24 mouse cellular contexts compared by ENCODE assay signal in the genomic region with DNA sequence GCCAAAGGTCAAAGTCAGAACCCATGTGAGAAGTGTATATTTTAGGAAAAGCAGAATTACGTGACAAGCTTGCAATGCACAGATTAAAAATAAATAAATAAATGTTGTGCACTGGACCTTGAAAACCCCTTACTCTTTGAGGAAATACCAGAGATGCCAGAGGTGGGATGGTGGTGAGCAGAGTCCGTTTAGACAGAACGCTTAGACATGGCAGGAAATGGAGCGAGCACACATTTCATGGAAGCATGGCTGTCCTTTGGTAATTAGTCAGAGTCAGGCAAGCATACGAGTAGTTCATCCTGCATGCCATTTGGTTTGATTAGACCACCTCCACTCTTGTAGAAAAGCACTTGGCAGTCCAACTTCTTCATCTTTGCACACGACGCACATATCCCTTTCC.
DNase-seq lines count a peak whose midpoint lies in the region; ATAC-seq and TF ChIP-seq lines count a peak whose summit lies in the region.
"Had no signal": no experiment of that assay in that cellular context is flagged by ENCODE, and none has a peak within 500 bp of the region (broad histone marks: within the 10 kb centered on the region; RNA-seq: fewer than 3 reads in every experiment).

No protein-coding gene starts in this region.

- DNase-seq in embryo, embryonic 10 days (ENCODE audit: low spot score): peak; percentile 22
- DNase-seq in embryo, embryonic 11 days: no peak
- no peak for DNase-seq in kidney, postnatal 4 days
- peak; percentile 24 for DNase-seq in lung, embryonic 14.5 days
- DNase-seq in lung, postnatal 4 days: no peak
- peak; percentile 5 for DNase-seq in yolk sac, embryonic 10.5 days (ENCODE audit: low spot score)
- DNase-seq in left cerebral cortex, adult 11 months (ENCODE audit: low spot score): no peak
- DNase-seq: adrenal gland, postnatal 10 days; adrenal gland, postnatal 36 days; cerebellum, adult 18-20 months; cerebellum, adult 9-10 months; cerebellum, postnatal 14 days; gastrocnemius, postnatal 10 days; gastrocnemius, postnatal 36 days; heart, adult 2 months; heart, postnatal 14 days; heart, postnatal 4 days had no signal

- H3K27me3 ChIP-seq in kidney, embryonic 15.5 days: no peaks in the 10 kb centered on the region
- no peaks in the 10 kb centered on the region for H3K27me3 ChIP-seq in lung, embryonic 14.5 days (ENCODE audit: insufficient read depth, low read length)
- H3K27me3 ChIP-seq: forebrain, embryonic 13.5 days; heart, embryonic 13.5 days had no signal

- H3K4me2 ChIP-seq in kidney, embryonic 15.5 days: no peak overlapping the region
- H3K4me2 ChIP-seq in lung, embryonic 14.5 days: no peak overlapping the region
- H3K4me2 ChIP-seq: forebrain, embryonic 13.5 days; heart, embryonic 13.5 days; hindbrain, embryonic 14.5 days had no signal

- no peak for TF ChIP-seq CTCF in lung, embryonic 14.5 days (IDR thresholded peaks at IDR 0.05; ENCODE audit: low read depth)

- no peaks in the 10 kb centered on the region for H3K9me3 ChIP-seq in kidney, embryonic 15.5 days (replicated peaks)
- H3K9me3 ChIP-seq in lung, embryonic 14.5 days (ENCODE audit: low read depth, low read length): no peaks in the 10 kb centered on the region
- H3K9me3 ChIP-seq: forebrain, embryonic 10.5 days; forebrain, embryonic 13.5 days; heart, embryonic 10.5 days; heart, embryonic 13.5 days had no signal

- H3K4me3 ChIP-seq in kidney, embryonic 15.5 days (replicated peaks): no peak overlapping the region
- H3K4me3 ChIP-seq in lung, embryonic 14.5 days (ENCODE audit: low read depth, low read length): no peak overlapping the region
- H3K4me3 ChIP-seq: forebrain, embryonic 10.5 days; forebrain, embryonic 13.5 days; heart, adult 2 months; heart, embryonic 10.5 days; heart, embryonic 13.5 days had no signal

- ATAC-seq in kidney, embryonic 15.5 days (replicated peaks; ENCODE audit: low FRiP score): peak; percentile 85
- no peak for ATAC-seq in lung, embryonic 14.5 days (ENCODE audit: insufficient read depth)
- ATAC-seq: forebrain, embryonic 13.5 days; hindbrain, postnatal 0 days had no signal

- no peak overlapping the region for H3K27ac ChIP-seq in kidney, embryonic 15.5 days
- H3K27ac ChIP-seq in lung, embryonic 14.5 days (ENCODE audit: low read depth): no peak overlapping the region
- H3K27ac ChIP-seq: forebrain, embryonic 10.5 days; forebrain, embryonic 13.5 days; heart, adult 2 months; heart, embryonic 10.5 days; heart, embryonic 13.5 days; hindbrain, embryonic 14.5 days; hindbrain, postnatal 0 days had no signal

- H3K9ac ChIP-seq in kidney, embryonic 15.5 days: no peak overlapping the region
- no peak overlapping the region for H3K9ac ChIP-seq in lung, embryonic 14.5 days
- H3K9ac ChIP-seq: forebrain, embryonic 13.5 days; heart, embryonic 13.5 days; hindbrain, embryonic 14.5 days had no signal

- H3K4me1 ChIP-seq in kidney, embryonic 15.5 days: peaks cover 8% of the 10 kb centered on the region
- peaks cover 4% of the 10 kb centered on the region; the same call in 1 of the 2 replicates for H3K4me1 ChIP-seq in lung, embryonic 14.5 days (ENCODE audit: insufficient read depth)
- H3K4me1 ChIP-seq: forebrain, embryonic 10.5 days; forebrain, embryonic 13.5 days; heart, embryonic 13.5 days had no signal

- H3K36me3 ChIP-seq in kidney, embryonic 15.5 days: no peaks in the 10 kb centered on the region
- H3K36me3 ChIP-seq in lung, embryonic 14.5 days (ENCODE audit: insufficient read depth): no peaks in the 10 kb centered on the region
- H3K36me3 ChIP-seq: forebrain, embryonic 10.5 days; heart, embryonic 10.5 days; heart, embryonic 13.5 days had no signal

- 29% methylated on average over 7 of the region's 7 CpGs for WGBS in kidney, embryonic 15.5 days
- WGBS in lung, embryonic 14.5 days: 38% methylated on average over 7 of the region's 7 CpGs

Comparison
In these comparisons a context has a peak if more than half of its experiments do, and no peak if none do; other contexts are left out.
1. DNase-seq: peak in embryo, embryonic 10 days (single experiment), lung, embryonic 14.5 days (single experiment) and yolk sac, embryonic 10.5 days (single experiment); none in embryo, embryonic 11 days (single experiment), kidney, postnatal 4 days (0 of 2), lung, postnatal 4 days (0 of 2) and left cerebral cortex, adult 11 months (single experiment).